Mouse (Mus musculus) adrenal gland, postnatal 14 days (tissue): Measurements from ENCODE around the gene Tapbpl. TPM values are rescaled to one million over a fixed set of nuclear protein-coding genes. Genes with fewer than 3 reads are reported as not detected.

ENCODE experiments used
- DNase-seq: peaks from one replicate; pipeline ENCODE4 v3.0.0; 2021; ENCODE audit warnings: mixed read lengths
- microRNA-seq, 2 experiments: library from miRNA; unstranded; fragments of <30 nt; microRNA quantifications; one replicate each; pipeline ENCODE4 v1.2.0; 2021
- total RNA-seq: library from RNA; stranded (reverse); gene quantifications from 2 replicates; pipeline ENCODE4 v1.2.3, GENCODE M21; 2021

Gene Tapbpl
- total RNA-seq, 1 experiment from 2014 or later = 12.6 TPM

DNA sequence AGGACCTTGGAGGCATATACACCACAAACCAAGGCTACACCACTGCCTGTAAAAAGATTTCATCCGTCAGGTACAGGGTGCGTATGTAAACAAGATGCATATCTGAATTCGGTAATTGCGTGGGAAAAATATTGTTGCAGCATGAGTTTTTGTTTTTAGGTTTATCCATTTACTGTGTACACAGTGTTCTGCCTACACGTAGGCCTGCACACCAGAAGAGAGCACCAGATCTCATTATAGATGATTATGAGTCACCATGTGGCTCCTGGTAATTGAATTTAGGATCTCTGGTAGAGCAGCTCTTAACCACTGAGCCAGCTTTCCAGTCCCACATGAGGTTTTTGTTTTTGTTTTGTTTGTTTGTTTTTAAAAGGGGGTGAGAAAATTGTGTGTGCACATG lies 34.5 kb downstream of the Tapbpl start:
- DNase-seq = no peak

DNA sequence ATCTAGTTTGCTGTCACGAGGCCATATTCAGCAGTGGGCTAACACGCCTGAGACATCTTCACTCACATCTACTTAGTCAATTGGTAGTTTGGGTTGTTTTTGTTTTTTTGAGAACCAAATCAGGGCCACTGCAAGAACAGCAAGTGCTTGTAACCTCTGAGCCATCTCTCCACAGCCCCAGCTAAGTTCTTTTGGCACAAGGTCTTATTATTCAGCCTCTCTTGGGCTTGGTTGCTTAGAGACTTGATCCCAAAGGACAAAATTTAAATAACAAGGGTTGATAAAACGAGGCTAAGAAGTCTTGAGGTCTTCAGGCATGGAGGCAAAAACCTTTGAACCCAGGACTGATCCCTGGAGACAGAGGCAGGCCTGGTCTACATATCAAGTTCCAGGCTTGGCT lies 35.4 kb downstream of the Tapbpl start:
- no peak for DNase-seq

DNA sequence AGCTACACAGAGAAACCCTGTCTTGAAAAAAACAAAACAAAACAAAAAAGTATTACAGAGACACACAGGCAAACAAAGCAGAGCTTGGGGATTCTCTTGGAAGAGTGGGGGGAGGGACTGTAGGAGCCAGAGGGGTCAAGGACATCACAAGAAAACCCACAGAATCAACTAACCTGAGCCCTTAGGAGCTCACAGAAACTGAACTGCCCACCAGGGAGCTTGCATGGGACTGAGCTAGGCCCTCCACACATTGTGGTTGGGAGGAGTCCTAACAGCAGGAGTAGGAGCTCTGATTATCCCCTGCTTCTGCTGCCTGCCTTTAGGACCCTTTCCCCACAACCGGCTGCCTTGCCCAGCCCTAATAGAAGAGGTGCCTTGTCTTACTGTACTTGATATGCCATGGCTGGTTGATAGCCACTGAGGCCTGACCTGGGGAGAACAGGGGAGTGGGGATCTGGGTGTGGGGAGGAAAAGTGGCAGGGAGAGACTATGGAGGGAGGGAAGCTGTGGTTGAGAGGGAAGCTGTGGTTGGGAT lies 36.1 kb downstream of the Tapbpl start:
- no peak for DNase-seq

DNA sequence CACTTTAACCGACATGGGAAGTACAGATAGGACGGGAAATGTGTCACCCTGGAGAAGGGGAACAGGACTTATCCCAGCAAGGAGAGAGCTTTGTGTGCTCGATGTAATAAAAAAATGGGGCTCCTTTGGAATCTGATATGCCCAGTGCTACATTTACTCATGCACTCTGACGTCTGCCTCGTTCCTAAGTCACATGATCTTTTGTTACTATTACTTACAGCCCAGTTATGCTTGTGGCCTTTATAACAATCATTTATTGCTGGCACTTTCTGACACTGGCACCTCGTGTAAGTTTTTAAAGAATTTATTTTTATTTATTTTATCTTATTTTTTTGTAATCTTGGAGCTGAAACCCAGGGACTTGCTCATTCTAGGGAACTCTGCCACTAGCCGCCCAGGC lies 38.3 kb downstream of the Tapbpl start:
- DNase-seq = no peak

DNA sequence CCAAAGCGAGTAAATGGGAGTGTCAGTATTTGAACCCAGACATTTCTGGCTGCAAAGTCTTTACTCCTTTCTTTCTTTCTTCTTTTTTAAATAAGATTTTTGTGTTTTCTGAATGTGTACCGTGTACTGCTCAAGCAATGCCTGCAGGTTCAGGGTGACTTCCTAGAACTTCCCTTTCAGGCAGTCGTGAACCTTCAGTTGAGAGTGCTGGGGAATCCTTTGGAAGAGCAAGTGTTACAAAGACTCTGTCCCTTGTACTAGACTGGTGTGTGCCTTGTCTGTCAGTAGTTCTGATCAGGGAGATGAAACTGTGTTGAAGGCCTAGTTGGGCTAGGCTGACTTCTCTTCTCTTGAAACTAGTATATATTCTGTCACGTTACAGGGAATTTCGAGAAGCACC lies 38.8 kb downstream of the Tapbpl start:
- no peak for DNase-seq

DNA sequence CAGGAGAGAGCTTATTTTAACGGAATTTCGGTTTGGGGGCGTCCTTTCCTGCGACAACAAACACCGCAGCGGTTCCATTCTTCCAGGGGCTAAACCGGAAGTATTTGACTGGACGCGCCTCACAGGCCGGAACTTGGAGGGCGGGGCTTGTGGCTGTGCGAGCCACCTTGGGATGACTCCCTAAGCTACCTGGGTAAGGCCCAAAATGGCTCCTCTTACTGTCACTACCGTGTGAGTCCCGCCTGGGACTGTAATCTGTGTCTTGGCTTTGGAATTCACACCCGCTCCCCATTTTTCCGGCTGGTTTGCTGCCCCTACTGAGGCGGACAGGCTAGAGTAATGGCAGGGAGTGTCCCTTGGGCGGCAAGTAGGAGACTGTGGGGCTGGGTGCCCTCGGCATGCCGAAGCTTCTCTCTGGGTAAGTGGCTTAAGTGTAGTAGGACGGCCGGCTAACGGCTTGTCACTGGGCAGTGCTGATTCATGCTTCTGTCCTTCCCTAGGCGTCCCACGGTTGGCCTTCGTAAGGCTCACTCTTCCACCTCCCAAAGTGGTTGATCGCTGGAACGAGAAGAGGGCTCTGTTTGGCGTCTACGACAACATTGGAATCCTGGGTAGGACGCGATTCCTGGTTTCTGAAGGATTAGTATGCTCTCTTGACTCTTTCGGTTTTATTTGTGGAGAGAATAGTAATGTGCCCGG lies 39.5 kb downstream of the Tapbpl start:
- DNase-seq = peak; percentile 96

DNA sequence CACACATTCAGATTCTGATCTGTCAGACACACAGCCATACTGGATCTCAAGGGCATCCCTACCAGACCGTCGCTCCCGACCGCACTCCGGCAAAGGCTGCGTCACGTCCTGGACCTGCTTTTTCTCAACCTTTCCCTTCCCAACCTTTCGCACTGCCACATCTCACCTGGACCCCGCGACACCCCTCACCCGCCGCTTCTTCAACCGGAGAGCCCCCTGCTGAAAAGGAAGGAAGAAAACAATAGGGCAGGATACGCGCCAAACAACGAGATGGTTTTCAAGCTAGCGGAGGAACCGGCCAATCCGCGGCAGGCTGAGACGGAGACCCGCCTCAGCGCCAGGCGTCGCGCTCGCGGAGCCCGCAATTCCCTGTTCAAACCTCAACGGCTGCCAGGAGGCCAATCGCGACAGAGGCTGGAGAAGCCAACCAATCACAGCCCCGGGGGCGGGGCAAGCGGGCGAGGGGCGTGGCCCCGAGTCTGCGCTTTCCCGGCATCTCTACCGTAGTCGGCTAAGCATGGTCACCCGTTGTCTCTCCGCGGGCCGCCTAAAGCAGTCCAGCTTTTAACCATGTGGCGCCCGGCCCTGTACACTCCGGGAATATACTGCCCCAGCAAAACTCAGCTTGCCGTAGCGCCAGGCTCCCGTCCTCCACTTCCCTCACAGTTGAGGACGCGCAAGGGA lies 40.2 kb downstream of the Tapbpl start, which contains the start of the genes Ncapd2 and Mrpl51:
Ncapd2 (minus strand) TSS at position 370 of the 684 bp plus-strand sequence.
Mrpl51 (plus strand) TSS at position 470 of the 684 bp plus-strand sequence.
- DNase-seq = peak; percentile 98

DNA sequence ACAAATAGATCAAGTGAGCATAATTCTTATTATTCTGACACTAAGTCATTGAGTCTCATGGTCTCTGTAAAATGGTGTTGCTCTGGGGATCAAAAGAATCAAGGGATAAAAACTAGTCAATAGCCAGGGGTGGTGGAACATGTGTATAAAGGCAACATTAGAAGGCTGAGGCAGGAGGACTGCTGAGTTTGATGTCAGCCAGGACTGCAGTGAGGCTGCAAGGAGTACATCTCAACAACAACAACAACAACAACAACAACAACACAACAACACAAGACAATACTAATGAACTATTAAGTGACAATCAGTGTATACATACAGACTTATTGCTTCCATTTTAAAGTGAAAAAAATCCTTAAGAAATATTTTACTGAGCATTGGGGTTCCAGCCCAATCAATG lies 40.8 kb downstream of the Tapbpl start:
- no peak for DNase-seq

DNA sequence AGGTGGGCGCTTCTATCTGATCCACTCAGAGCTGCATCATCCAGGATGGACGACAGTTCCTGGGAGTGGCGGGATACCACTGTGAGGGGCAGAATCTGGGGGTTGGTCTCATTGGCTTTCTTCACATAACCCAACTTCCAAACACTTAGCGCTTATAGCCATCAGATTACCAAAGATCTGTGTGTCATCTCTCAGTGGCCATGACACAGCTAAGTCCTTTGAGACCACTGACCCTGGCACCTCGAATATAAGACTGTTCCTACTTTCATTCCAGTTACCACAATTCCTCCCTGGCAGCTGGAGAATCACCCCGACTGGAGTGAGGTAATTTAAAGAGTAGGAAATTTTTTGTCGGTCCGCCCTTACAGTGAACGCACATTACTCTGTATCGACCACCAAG lies 45.5 kb downstream of the Tapbpl start:
- DNase-seq = no peak

DNA sequence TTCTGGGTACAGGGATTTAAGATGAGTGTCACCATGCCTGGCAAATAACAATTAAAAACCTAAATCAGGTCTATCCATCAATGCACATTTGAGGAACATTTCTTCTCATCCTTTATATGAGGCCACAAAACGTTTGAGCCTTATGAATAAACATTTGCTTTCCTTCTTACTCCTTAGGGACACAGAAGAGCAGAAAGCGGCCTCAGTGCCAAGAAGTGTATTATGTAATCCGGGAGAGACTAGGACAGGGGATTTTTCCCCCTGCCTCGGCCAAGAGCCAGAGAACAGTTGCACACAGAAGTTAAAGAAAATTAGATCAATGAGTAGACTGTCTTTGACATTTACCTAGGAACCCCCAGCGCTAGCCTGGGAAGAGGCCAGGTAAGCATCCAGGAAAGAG lies 49.5 kb downstream of the Tapbpl start:
- DNase-seq = no peak

DNA sequence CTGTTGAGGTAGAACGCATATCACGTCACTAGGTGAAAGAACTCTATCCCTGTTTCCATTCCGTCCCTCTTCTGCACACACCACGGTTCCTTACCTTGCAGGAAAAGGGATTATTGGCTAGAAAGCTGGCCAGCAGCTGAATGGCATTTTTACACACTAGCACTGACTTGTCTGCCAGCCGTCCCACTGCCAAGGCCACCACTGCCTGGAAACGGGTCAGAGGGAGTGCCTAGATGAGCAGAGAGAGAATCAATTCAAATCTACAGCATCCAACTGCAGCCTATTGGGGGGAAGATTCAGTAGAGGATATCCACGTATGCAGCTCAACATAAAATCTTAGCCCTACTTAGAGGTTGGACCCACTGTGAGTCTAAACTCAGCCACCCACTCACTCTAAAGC lies 52.1 kb downstream of the Tapbpl start:
- DNase-seq = peak; percentile 69

DNA sequence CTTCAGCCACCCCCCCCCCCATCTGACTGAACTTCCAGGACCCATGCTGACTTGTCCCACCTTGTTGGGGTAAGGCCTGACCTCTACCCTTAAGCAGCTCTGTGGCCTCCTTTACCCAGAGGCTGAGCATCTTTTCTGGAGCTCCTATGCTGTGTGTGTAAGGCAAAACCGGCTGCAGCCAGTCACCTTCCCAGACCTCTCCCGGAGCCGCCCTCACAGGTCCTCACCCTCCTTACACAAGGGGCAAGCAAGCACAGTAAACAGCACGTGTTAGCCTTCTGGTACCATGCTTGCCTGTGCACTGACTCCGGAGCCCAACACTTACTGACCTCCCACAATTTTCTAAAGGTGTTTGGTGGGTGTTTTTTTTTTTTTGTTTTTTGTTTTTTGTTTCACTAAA lies 56.2 kb downstream of the Tapbpl start:
- no peak for DNase-seq

Small RNA genes lying within 50 kb of the gene (microRNA-seq; reads per million reads assigned to microRNA genes)
- gene Mir3098 (0.43 to 0.76 reads per million in 2 experiments), gene Mir8113 (0 to 0.43 reads per million in 2 experiments)

Other genes starting within 250 kb of the Tapbpl start
- gene Pianp, start 235.2 kb downstream of the Tapbpl start, total RNA-seq = 4.8 and 5.4 TPM in 2 replicates
- gene Zfp384, start 222.7 kb downstream of the Tapbpl start, total RNA-seq = 47.2 and 50.4 TPM in 2 replicates
- gene Ing4, start 192.1 kb downstream of the Tapbpl start, total RNA-seq = 64.9 and 71.8 TPM in 2 replicates
- 7.5 and 8.2 TPM in 2 replicates for gene Acrbp, start 182.2 kb downstream of the Tapbpl start, total RNA-seq
- 0.44 and 2.1 TPM in 2 replicates for gene Lpar5, start 163.9 kb downstream of the Tapbpl start, total RNA-seq
- 189 and 192 TPM in 2 replicates for gene Chd4, start 135.9 kb downstream of the Tapbpl start, total RNA-seq
- gene Nop2, start 100.0 kb downstream of the Tapbpl start, total RNA-seq = 47.0 and 53.7 TPM in 2 replicates
- 18.6 and 25.0 TPM in 2 replicates for gene Iffo1, start 86.6 kb downstream of the Tapbpl start, total RNA-seq
- 1,705 and 1,924 TPM in 2 replicates for gene Gapdh, start 65.4 kb downstream of the Tapbpl start, total RNA-seq
- gene Ncapd2, start 40.2 kb downstream of the Tapbpl start, total RNA-seq = 43.2 and 45.2 TPM in 2 replicates
- 222 and 232 TPM in 2 replicates for gene Mrpl51, start 40.1 kb downstream of the Tapbpl start, total RNA-seq
- gene Vamp1, start 16.3 kb downstream of the Tapbpl start, total RNA-seq = 31.8 and 42.6 TPM in 2 replicates
- 0.93 and 6.9 TPM in 2 replicates for gene Cd27, start 5.2 kb upstream of the Tapbpl start, total RNA-seq
- not detected in 2 replicates for gene Tuba3a, start 54.2 kb upstream of the Tapbpl start, total RNA-seq
- gene Ltbr, start 82.0 kb upstream of the Tapbpl start, total RNA-seq = 68.7 and 70.0 TPM in 2 replicates
- 1.0 and 1.9 TPM in 2 replicates for gene Scnn1a, start 88.8 kb upstream of the Tapbpl start, total RNA-seq
- 210 and 220 TPM in 2 replicates for gene Tnfrsf1a, start 117.5 kb upstream of the Tapbpl start, total RNA-seq
- 0.38 and 0.52 TPM in 2 replicates for gene Plekhg6, start 148.9 kb upstream of the Tapbpl start, total RNA-seq